8 mouse cellular contexts compared by ENCODE assay signal in the genomic region with DNA sequence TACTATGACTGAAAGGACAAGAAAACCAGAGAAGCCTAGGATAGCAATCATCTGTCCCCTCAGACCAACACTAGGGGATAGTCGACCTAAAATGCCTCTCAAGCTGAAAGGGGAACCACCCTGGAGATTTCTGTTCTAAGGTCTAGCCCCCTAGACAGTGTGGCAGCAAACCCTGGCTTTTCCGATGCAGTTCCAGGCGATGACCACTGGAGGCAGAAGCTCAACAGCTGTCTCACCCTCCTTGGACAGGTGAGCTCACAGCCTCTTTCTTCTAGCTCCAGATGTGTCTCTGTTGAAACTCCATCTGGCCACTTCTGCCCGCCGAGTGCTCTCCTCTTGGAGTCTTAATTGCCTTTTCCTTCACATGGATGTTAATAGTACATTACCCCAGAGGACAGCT.
DNase-seq lines count a peak whose midpoint lies in the region; ATAC-seq and TF ChIP-seq lines count a peak whose summit lies in the region.

No protein-coding gene starts in this region.

- no peaks in the 10 kb centered on the region for H3K4me1 ChIP-seq in MEL (ENCODE audit: control insufficient read depth in 1 of 2, insufficient read depth in 2 of 2, low read length in 2 of 2)
- H3K4me1 ChIP-seq in cerebellum, adult 2 months (ENCODE audit: control insufficient read depth, insufficient read depth, low read length), result no peaks in the 10 kb centered on the region
- H3K4me1 ChIP-seq in hindbrain, embryonic 14.5 days (replicated peaks; ENCODE audit: control insufficient read depth, insufficient read depth, low read length), result no peaks in the 10 kb centered on the region

- 59% methylated on average over 5 of the region's 5 CpGs for WGBS in cerebellum, adult 2 months
- 58% methylated on average over 5 of the region's 5 CpGs for whole genome bisulfite sequencing in hindbrain, embryonic 14.5 days

- no peak overlapping the region for H3K9ac ChIP-seq in MEL (ENCODE audit: control insufficient read depth, low read depth, low read length, poor library complexity, severe bottlenecking)
- H3K9ac ChIP-seq in hindbrain, embryonic 14.5 days, result no peak overlapping the region

- no peaks in the 10 kb centered on the region for H3K36me3 ChIP-seq in MEL (ENCODE audit: control insufficient read depth in 1 of 2, insufficient read depth in 2 of 2, low read length in 2 of 2)
- H3K36me3 ChIP-seq in hindbrain, embryonic 14.5 days (replicated peaks; ENCODE audit: control insufficient read depth, insufficient read depth), result peaks cover 70% of the 10 kb centered on the region

- no peak overlapping the region for H3K27ac ChIP-seq in left cerebral cortex, adult 2 months
- no peak overlapping the region for H3K27ac ChIP-seq in MEL (ENCODE audit: control insufficient read depth, low read depth, low read length)
- no peak overlapping the region for H3K27ac ChIP-seq in cerebellum, adult 2 months (ENCODE audit: insufficient read depth, low read length)
- no peak overlapping the region for H3K27ac ChIP-seq in hindbrain, embryonic 14.5 days

- H3K79me2 ChIP-seq in MEL (ENCODE audit: control insufficient read depth, insufficient read depth, low read length, poor library complexity), result no peaks in the 10 kb centered on the region

- no peak for ATAC-seq in hindbrain, embryonic 14.5 days (ENCODE audit: low FRiP score)

- H3K4me3 ChIP-seq in left cerebral cortex, adult 2 months, result no peak overlapping the region
- no peak overlapping the region for H3K4me3 ChIP-seq in MEL (ENCODE audit: control insufficient read depth in 1 of 2, insufficient read depth in 1 of 2, low read depth in 2 of 2, low read length in 2 of 2)
- H3K4me3 ChIP-seq in cerebellum, adult 2 months (replicated peaks; ENCODE audit: insufficient read depth, low read depth, low read length), result no peak overlapping the region
- no peak overlapping the region for H3K4me3 ChIP-seq in hindbrain, embryonic 14.5 days (replicated peaks; ENCODE audit: low read length)

- no peak overlapping the region for H3K4me2 ChIP-seq in hindbrain, embryonic 14.5 days (replicated peaks)

- intact Hi-C loops in left cerebral cortex, adult 2 months (cut with DNase I), result loop anchor here (2.0 kb wide), 1 partner anchor 100 kb away; a partner anchor contains a TSS
- intact Hi-C loops in left cerebral cortex, postnatal 25 days (cut with DNase I), result loop anchor here (2.0 kb wide), 1 partner anchor 100 kb away; a partner anchor contains a TSS

- no peaks in the 10 kb centered on the region for H3K27me3 ChIP-seq in MEL (ENCODE audit: control insufficient read depth in 1 of 2, insufficient read depth in 2 of 2, low read length in 2 of 2)
- no peaks in the 10 kb centered on the region for H3K27me3 ChIP-seq in cerebellum, adult 2 months (ENCODE audit: control insufficient read depth, insufficient read depth, low read length)
- H3K27me3 ChIP-seq in hindbrain, embryonic 14.5 days (ENCODE audit: control insufficient read depth, insufficient read depth, low read length), result no peaks in the 10 kb centered on the region

- TF ChIP-seq RAD21 in MEL (IDR thresholded peaks at IDR 0.05; ENCODE audit: low read depth, low read length), result no peak

- TF ChIP-seq POLR2A in MEL (IDR thresholded peaks at IDR 0.05; ENCODE audit: control insufficient read depth in 1 of 2, insufficient read depth in 1 of 2, low read depth in 1 of 2, low read length in 2 of 2, poor library complexity in 1 of 2), result no peak
- TF ChIP-seq POLR2A in cerebellum, adult 2 months (IDR thresholded peaks at IDR 0.05; ENCODE audit: borderline replicate concordance, insufficient read depth, low read length), result no peak

- no peaks in the 10 kb centered on the region for H3K9me3 ChIP-seq in MEL (replicated peaks; ENCODE audit: insufficient read depth, low read length)
- H3K9me3 ChIP-seq in hindbrain, embryonic 14.5 days (ENCODE audit: control insufficient read depth, low read length), result no peaks in the 10 kb centered on the region

- TF ChIP-seq EP300 in MEL (IDR thresholded peaks at IDR 0.05; ENCODE audit: low read depth in 1 of 2, low read length in 2 of 2), result no peak

- peak; percentile 77 for TF ChIP-seq CTCF in left cerebral cortex, adult 2 months (IDR thresholded peaks at IDR 0.05)
- peak in 2 of 3 experiments; percentile 21 to 23; a peak in 4 of 6 replicates for TF ChIP-seq CTCF in MEL (IDR thresholded peaks at IDR 0.05 in 2 of 3, conservative IDR thresholded peaks at IDR 0.05 in 1 of 3; ENCODE audit: control insufficient read depth in 1 of 3, insufficient read depth in 1 of 3, low read depth in 2 of 3, low read length in 3 of 3, poor library complexity in 1 of 3, severe bottlenecking in 1 of 3)
- TF ChIP-seq CTCF in cerebellum, adult 2 months (IDR thresholded peaks at IDR 0.05; ENCODE audit: borderline replicate concordance, insufficient read depth, low read depth, low read length), result peak; percentile 71

- peak; percentile 32 to 37 for DNase-seq in left cerebral cortex, adult 2 months (ENCODE audit: extremely low spot score in 1 of 2, low spot score in 2 of 2)
- no peak for DNase-seq in left cerebral cortex, postnatal 25 days (ENCODE audit: low spot score in 2 of 2)
- peak; percentile 6 for DNase-seq in MEL (ENCODE audit: low read depth, low spot score)
- DNase-seq in cerebellum, adult 2 months, result peak; percentile 25 to 35
- DNase-seq in hindbrain, embryonic 14.5 days (ENCODE audit: low spot score), result peak; percentile 53
- peak; percentile 47 for DNase-seq in lung, postnatal 25 days (ENCODE audit: low spot score)
- DNase-seq in testis, postnatal 10 days (ENCODE audit: low spot score), result peak; percentile 50
- no peak for DNase-seq in MN1 (ENCODE audit: low spot score)

TF ChIP-seq in MEL, 35 proteins besides CTCF, POLR2A, EP300 and RAD21:
- TF ChIP-seq RCOR1 (IDR thresholded peaks at IDR 0.05; ENCODE audit: low read depth, low read length), result no peak
- TF ChIP-seq TAL1 (IDR thresholded peaks at IDR 0.05; ENCODE audit: low read length), result no peak
- TF ChIP-seq UBTF (IDR thresholded peaks at IDR 0.05; ENCODE audit: borderline replicate concordance, insufficient read depth, low read depth, low read length), result no peak
- no peak for TF ChIP-seq BHLHE40 (IDR thresholded peaks at IDR 0.05; ENCODE audit: borderline replicate concordance, low read depth, low read length)
- no peak for TF ChIP-seq MAX (IDR thresholded peaks at IDR 0.05; ENCODE audit: low read length)

Comparison
In these comparisons a context has a peak if more than half of its experiments do, and no peak if none do; other contexts are left out.
1. DNase-seq: peak in left cerebral cortex, adult 2 months (2 of 2), MEL (single experiment), cerebellum, adult 2 months (2 of 2), hindbrain, embryonic 14.5 days (single experiment), lung, postnatal 25 days (single experiment) and testis, postnatal 10 days (single experiment); none in left cerebral cortex, postnatal 25 days (0 of 2) and MN1 (single experiment).
2. CTCF ChIP-seq: peak in every context shown above with its lines; median percentile 77 in left cerebral cortex, adult 2 months; 71 in cerebellum, adult 2 months; 22 in MEL.